ENCODE assay signal across 8 mouse cellular contexts in genomic region chr7:45051601-45051974, GRCm38 (mm10). TPM values are rescaled to one million over a fixed set of nuclear protein-coding genes. Genes with fewer than 3 reads are reported as not detected.
DNase-seq lines count a peak whose midpoint lies in the region; ATAC-seq and TF ChIP-seq lines count a peak whose summit lies in the region.

No protein-coding gene starts in this region.

- peak; percentile 24 for DNase-seq in CD4-positive, CD25-positive, alpha-beta regulatory T cell, adult 2 months (ENCODE audit: low read depth, low spot score)
- DNase-seq in lung, postnatal 0 days (ENCODE audit: low spot score): no peak
- DNase-seq in lung, postnatal 25 days (ENCODE audit: low spot score): no peak
- peak; percentile 41 for DNase-seq in limb, embryonic 10.5 days (ENCODE audit: low spot score)
- no peak for DNase-seq in frontal cortex, postnatal 10 days (ENCODE audit: low spot score in 2 of 2)
- no peak for DNase-seq in right cerebral cortex, postnatal 25 days

- peaks cover 7% of the 10 kb centered on the region; the same call in 1 of the 2 replicates for H3K4me1 ChIP-seq in lung, postnatal 0 days (ENCODE audit: insufficient read depth, low read depth, low read length)
- H3K4me1 ChIP-seq in limb, embryonic 10.5 days: peaks cover 47% of the 10 kb centered on the region
- H3K4me1 ChIP-seq in olfactory bulb, adult 2 months (ENCODE audit: control insufficient read depth, insufficient read depth, low read length): peaks cover 33% of the 10 kb centered on the region

- H3K9ac ChIP-seq in lung, postnatal 0 days (replicated peaks; ENCODE audit: low read depth): peak overlapping the region; percentile 76; the same call in 1 of the 2 replicates

- 7% methylated on average over 13 of the region's 13 CpGs for WGBS in lung, postnatal 0 days
- 2% methylated on average over 13 of the region's 13 CpGs for WGBS in limb, embryonic 10.5 days
- 6% methylated on average over 13 of the region's 13 CpGs for WGBS in olfactory bulb, adult 2 months

- H3K36me3 ChIP-seq in lung, postnatal 0 days (ENCODE audit: insufficient read depth, low read length): peaks cover 24% of the 10 kb centered on the region
- H3K36me3 ChIP-seq in limb, embryonic 10.5 days: peaks cover 48% of the 10 kb centered on the region

- peak overlapping the region; percentile 90 for H3K4me2 ChIP-seq in lung, postnatal 0 days (replicated peaks; ENCODE audit: low read depth, low read length)

- no peak for ATAC-seq in CD4-positive, CD25-positive, alpha-beta regulatory T cell, adult 4 months
- ATAC-seq in lung, postnatal 0 days: no peak

- TF ChIP-seq EP300 in lung, postnatal 0 days (IDR thresholded peaks at IDR 0.05): no peak

- no peaks in the 10 kb centered on the region for H3K9me3 ChIP-seq in lung, postnatal 0 days (ENCODE audit: low read length)
- no peaks in the 10 kb centered on the region for H3K9me3 ChIP-seq in limb, embryonic 10.5 days (replicated peaks)

- peak overlapping the region; percentile 90 for H3K4me3 ChIP-seq in lung, postnatal 0 days (ENCODE audit: low read depth, low read length)
- H3K4me3 ChIP-seq in limb, embryonic 10.5 days: peak overlapping the region; percentile 86
- peak overlapping the region; percentile 95 for H3K4me3 ChIP-seq in olfactory bulb, adult 2 months (ENCODE audit: insufficient read depth, low read depth, low read length)

- no peaks in the 10 kb centered on the region for H3K27me3 ChIP-seq in lung, postnatal 0 days (replicated peaks; ENCODE audit: insufficient read depth, low read length)
- no peaks in the 10 kb centered on the region for H3K27me3 ChIP-seq in limb, embryonic 10.5 days (ENCODE audit: low read depth, poor library complexity, severe bottlenecking)

- no peak for TF ChIP-seq POLR2A in olfactory bulb, adult 2 months (IDR thresholded peaks at IDR 0.05; ENCODE audit: insufficient read depth, low read depth, low read length)

- H3K27ac ChIP-seq in lung, postnatal 0 days (ENCODE audit: low read length): peak overlapping the region; percentile 93
- peak overlapping the region; percentile 99 for H3K27ac ChIP-seq in limb, embryonic 10.5 days
- H3K27ac ChIP-seq in olfactory bulb, adult 2 months (ENCODE audit: insufficient read depth, low read depth, low read length): no peak overlapping the region

- no peak for TF ChIP-seq CTCF in lung, postnatal 0 days (IDR thresholded peaks at IDR 0.05)
- TF ChIP-seq CTCF in olfactory bulb, adult 2 months (IDR thresholded peaks at IDR 0.05; ENCODE audit: insufficient read depth, low read depth, low read length): no peak

RNA-seq across cellular contexts. Expression of gene Prr12, which starts 1.1 kb away (rescaled TPM):
- polyA plus RNA-seq in CD4-positive, CD25-positive, alpha-beta regulatory T cell, adult 4 months (2017; shearing (Covaris generic)): 10 to 100 TPM; 10.8 to 10.9 TPM
- 6.4 and 6.7 TPM in 2 replicates for polyA plus RNA-seq in lung, postnatal 0 days (2015; fragmentation: Nextera tagmentation; extraction: Ambion mirVana)
- polyA plus RNA-seq in limb, embryonic 10.5 days (2016; fragmentation: Nextera tagmentation; extraction: Ambion mirVana): 16.3 and 18.1 TPM in 2 replicates
- not detected in 2 replicates for polyA plus RNA-seq in olfactory bulb, adult 2 months (2012; ENCODE audit: insufficient read depth, insufficient read length, low replicate concordance, missing spikeins)

RNA-seq across cellular contexts. Expression of gene Nosip, which starts 10.6 kb away (rescaled TPM):
- polyA plus RNA-seq in CD4-positive, CD25-positive, alpha-beta regulatory T cell, adult 4 months (2017; shearing (Covaris generic)): 100 to 1,000 TPM; 158 to 199 TPM
- polyA plus RNA-seq in lung, postnatal 0 days (2015; fragmentation: Nextera tagmentation; extraction: Ambion mirVana): 54.6 and 62.8 TPM in 2 replicates
- polyA plus RNA-seq in limb, embryonic 10.5 days (2016; fragmentation: Nextera tagmentation; extraction: Ambion mirVana): 80.4 and 81.2 TPM in 2 replicates
- not detected in 2 replicates for polyA plus RNA-seq in olfactory bulb, adult 2 months (2012; ENCODE audit: insufficient read depth, insufficient read length, low replicate concordance, missing spikeins)

RNA-seq across cellular contexts. Expression of gene Prrg2, which starts 10.9 kb away (rescaled TPM):
- polyA plus RNA-seq in CD4-positive, CD25-positive, alpha-beta regulatory T cell, adult 4 months (2017; shearing (Covaris generic)): 1 to 10 TPM; 1.7 to 2.8 TPM
- polyA plus RNA-seq in lung, postnatal 0 days (2015; fragmentation: Nextera tagmentation; extraction: Ambion mirVana): 36.8 and 40.8 TPM in 2 replicates
- polyA plus RNA-seq in limb, embryonic 10.5 days (2016; fragmentation: Nextera tagmentation; extraction: Ambion mirVana): 16.8 and 24.8 TPM in 2 replicates
- polyA plus RNA-seq in olfactory bulb, adult 2 months (2012; ENCODE audit: insufficient read depth, insufficient read length, low replicate concordance, missing spikeins): not detected in 2 replicates

RNA-seq across cellular contexts. Expression of gene Rras, which starts 33.8 kb away (rescaled TPM):
- polyA plus RNA-seq in CD4-positive, CD25-positive, alpha-beta regulatory T cell, adult 4 months (2017; shearing (Covaris generic)): 1 to 10 TPM; 2.0 to 3.9 TPM
- polyA plus RNA-seq in lung, postnatal 0 days (2015; fragmentation: Nextera tagmentation; extraction: Ambion mirVana): 160 TPM in 2 replicates
- 15.6 and 18.3 TPM in 2 replicates for polyA plus RNA-seq in limb, embryonic 10.5 days (2016; fragmentation: Nextera tagmentation; extraction: Ambion mirVana)
- polyA plus RNA-seq in olfactory bulb, adult 2 months (2012; ENCODE audit: insufficient read depth, insufficient read length, low replicate concordance, missing spikeins): not detected in 2 replicates

RNA-seq across cellular contexts. Expression of gene Scaf1, which starts 35.4 kb away (rescaled TPM):
- 1 to 10 TPM; 7.0 to 9.3 TPM for polyA plus RNA-seq in CD4-positive, CD25-positive, alpha-beta regulatory T cell, adult 4 months (2017; shearing (Covaris generic))
- 18.1 and 20.5 TPM in 2 replicates for polyA plus RNA-seq in lung, postnatal 0 days (2015; fragmentation: Nextera tagmentation; extraction: Ambion mirVana)
- polyA plus RNA-seq in limb, embryonic 10.5 days (2016; fragmentation: Nextera tagmentation; extraction: Ambion mirVana): 47.8 and 50.6 TPM in 2 replicates
- polyA plus RNA-seq in olfactory bulb, adult 2 months (2012; ENCODE audit: insufficient read depth, insufficient read length, low replicate concordance, missing spikeins): not detected in 2 replicates

Comparison
In these comparisons a context has a peak if more than half of its experiments do, and no peak if none do; other contexts are left out.
1. DNase-seq: peak in CD4-positive, CD25-positive, alpha-beta regulatory T cell, adult 2 months (single experiment) and limb, embryonic 10.5 days (single experiment); none in lung, postnatal 0 days (single experiment), lung, postnatal 25 days (single experiment), frontal cortex, postnatal 10 days (0 of 2) and right cerebral cortex, postnatal 25 days (single experiment).
2. Peak in every context shown above with its lines, with median percentiles within 50 percentile points of each other: H3K4me3 ChIP-seq.